Comparison of ENCODE assay signal across 16 mouse cellular contexts in genomic region chr7:74425941-74426340, GRCm38 (mm10).
"Had no signal": no experiment of that assay in that cellular context is flagged by ENCODE, and none has a peak within 500 bp of the region (broad histone marks: within the 10 kb centered on the region; RNA-seq: fewer than 3 reads in every experiment).

No protein-coding gene starts in this region.

- H3K9me3 ChIP-seq: liver, embryonic 13.5 days; liver, embryonic 15.5 days; megakaryocyte, embryonic 14.5 days; midbrain, embryonic 13.5 days; midbrain, embryonic 15.5 days; neural tube, embryonic 12.5 days; stomach, embryonic 15.5 days had no signal

- H3K27me3 ChIP-seq: liver, embryonic 13.5 days; liver, embryonic 15.5 days; midbrain, embryonic 13.5 days; midbrain, embryonic 15.5 days; neural tube, embryonic 12.5 days; stomach, embryonic 15.5 days had no signal

- ATAC-seq: liver, postnatal 0 days; midbrain, embryonic 13.5 days; midbrain, embryonic 15.5 days had no signal

- H3K4me1 ChIP-seq: liver, embryonic 13.5 days; liver, embryonic 15.5 days had no signal

- H3K27ac ChIP-seq: liver, embryonic 13.5 days; liver, embryonic 15.5 days; macrophage; midbrain, embryonic 13.5 days; midbrain, embryonic 15.5 days; neural tube, embryonic 12.5 days; stomach, embryonic 15.5 days; stomach, postnatal 0 days had no signal

- H3K4me3 ChIP-seq: liver, embryonic 13.5 days; liver, embryonic 15.5 days; megakaryocyte, embryonic 14.5 days; midbrain, embryonic 13.5 days; midbrain, embryonic 15.5 days; neural tube, embryonic 12.5 days; stomach, embryonic 15.5 days had no signal

- DNase-seq: liver, embryonic 13.5 days; liver, postnatal 0 days; right cerebral cortex, postnatal 14 days; thymus, adult 2 months; thymus, postnatal 25 days; thymus, postnatal 4 days had no signal

- H3K36me3 ChIP-seq: liver, embryonic 13.5 days; liver, embryonic 15.5 days; midbrain, embryonic 13.5 days; midbrain, embryonic 15.5 days; neural tube, embryonic 12.5 days; stomach, embryonic 15.5 days had no signal

- H3K9ac ChIP-seq: liver, embryonic 13.5 days; liver, embryonic 15.5 days; liver, postnatal 0 days; midbrain, embryonic 13.5 days; midbrain, embryonic 15.5 days; neural tube, embryonic 12.5 days; stomach, embryonic 15.5 days had no signal

- H3K4me2 ChIP-seq: liver, embryonic 11.5 days; liver, embryonic 13.5 days; liver, embryonic 15.5 days; midbrain, embryonic 11.5 days; midbrain, embryonic 13.5 days; midbrain, embryonic 15.5 days; neural tube, embryonic 12.5 days; stomach, embryonic 15.5 days had no signal
